ENCODE assay signal across 15 mouse cellular contexts in genomic region chr1:170048434-170048833, GRCm38 (mm10).
"Had no signal": no experiment of that assay in that cellular context is flagged by ENCODE, and none has a peak within 500 bp of the region (broad histone marks: within the 10 kb centered on the region; RNA-seq: fewer than 3 reads in every experiment).

No protein-coding gene starts in this region.

- H3K27me3 ChIP-seq: midbrain, embryonic 13.5 days had no signal

- H3K9me3 ChIP-seq: megakaryocyte, embryonic 14.5 days; midbrain, embryonic 10.5 days; midbrain, embryonic 13.5 days had no signal

- H3K4me1 ChIP-seq: megakaryocyte, embryonic 14.5 days; midbrain, embryonic 10.5 days; midbrain, embryonic 13.5 days had no signal

- DNase-seq: kidney, adult 18-20 months; kidney, adult 9 months; kidney, postnatal 14 days; kidney, postnatal 4 days; liver, postnatal 0 days; lung, embryonic 14.5 days; thymus, adult 2 months; thymus, postnatal 14 days; thymus, postnatal 4 days had no signal

- H3K9ac ChIP-seq: liver, embryonic 14.5 days; liver, postnatal 0 days; lung, embryonic 14.5 days; midbrain, embryonic 13.5 days had no signal

- ATAC-seq: liver, postnatal 0 days; lung, postnatal 0 days; midbrain, embryonic 13.5 days had no signal

- H3K36me3 ChIP-seq: midbrain, embryonic 10.5 days; midbrain, embryonic 13.5 days had no signal

- H3K4me2 ChIP-seq: lung, embryonic 14.5 days; midbrain, embryonic 13.5 days had no signal

- H3K4me3 ChIP-seq: megakaryocyte, embryonic 14.5 days; midbrain, embryonic 10.5 days; midbrain, embryonic 13.5 days had no signal

- H3K27ac ChIP-seq: liver, embryonic 14.5 days; midbrain, embryonic 10.5 days; midbrain, embryonic 13.5 days; stomach, postnatal 0 days had no signal
